Mouse (Mus musculus) cortical plate, adult 2 months (tissue): ENCODE data around the gene Susd2.

Experiments
- CTCF ChIP-seq: fragments of 200-500 bp; IDR thresholded peaks from 2 replicates; pipeline ENCODE4 v1.5.1; 2011; ENCODE audit warnings: mild to moderate bottlenecking, control low read depth, low read length; ENCODE audit not compliant: insufficient read depth; ENCODE audit errors: extremely low read depth
- POLR2A ChIP-seq: fragments of 200-500 bp; IDR thresholded peaks from 2 replicates; pipeline ENCODE4 v1.6.1; 2011; ENCODE audit warnings: mild to moderate bottlenecking, low read length, control low read depth; ENCODE audit not compliant: insufficient read depth; ENCODE audit errors: extremely low read depth

DNA sequence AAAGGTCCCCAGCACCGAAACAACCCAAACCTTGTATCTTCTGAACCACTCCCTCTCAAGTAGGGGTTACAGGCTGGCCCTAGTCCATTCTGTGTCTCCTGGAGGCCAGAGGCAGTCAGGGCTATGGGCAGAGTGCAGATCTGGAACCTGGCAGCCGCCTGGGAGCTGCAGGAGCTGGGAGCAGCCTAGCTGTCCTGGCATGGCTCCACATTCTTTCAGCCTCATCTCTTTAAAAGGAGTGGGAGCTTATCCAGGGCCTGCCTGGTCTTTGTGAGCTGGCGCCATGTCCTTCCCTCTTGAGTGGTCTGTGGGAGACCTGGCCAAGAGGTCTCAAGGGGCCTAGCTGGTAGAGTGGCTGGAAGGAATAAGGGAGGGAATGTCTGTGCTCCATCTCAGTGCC lies 3.6 kb upstream of the Susd2 start:
- TF ChIP-seq CTCF = no peak
- TF ChIP-seq POLR2A = no peak
